Mouse (Mus musculus) midbrain, embryonic 13.5 days (tissue): ENCODE data around the gene Zic2. TPM values are rescaled to one million over a fixed set of nuclear protein-coding genes. Genes with fewer than 3 reads are reported as not detected.
A peak's percentile ranks its signal among the peaks of the same experiment; 100 is the strongest.
"Not testable (repeated sequence)": the region's sequence is repeated elsewhere in the genome, so short reads cannot be mapped to it uniquely, and the experiment has no call there.

Experiments
- ATAC-seq: fragments of 200-750 bp; cut with Nextera tagmentation; 2 replicates; pipeline ENCODE4 v1.8.0; 2017; ENCODE audit warnings: mild to moderate bottlenecking, moderate TSS enrichment, moderate library complexity
- H3K27ac ChIP-seq: fragments of 300-500 bp; sonication (generic); 2 replicates; pipeline ENCODE4 v1.5.1; 2015; ENCODE audit warnings: inconsistent platforms, mild to moderate bottlenecking, moderate library complexity
- H3K27me3 ChIP-seq: fragments of 300-500 bp; sonication (generic); 2 replicates; pipeline ENCODE4 v1.6.1; 2015; ENCODE audit warnings: mild to moderate bottlenecking, inconsistent platforms
- H3K36me3 ChIP-seq: fragments of 300-500 bp; sonication (generic); 2 replicates; pipeline ENCODE4 v1.6.1; 2015; ENCODE audit warnings: mild to moderate bottlenecking, inconsistent platforms
- H3K4me1 ChIP-seq: fragments of 300-500 bp; sonication (generic); replicated peaks from 2 replicates; pipeline ENCODE4 v1.6.1; 2015; ENCODE audit warnings: inconsistent platforms
- H3K4me2 ChIP-seq: fragments of 300-500 bp; sonication (generic); replicated peaks from 2 replicates; pipeline ENCODE4 v1.6.1; 2015; ENCODE audit warnings: moderate library complexity, mild to moderate bottlenecking, inconsistent platforms
- H3K4me3 ChIP-seq: fragments of 300-500 bp; sonication (generic); replicated peaks from 2 replicates; pipeline ENCODE4 v1.5.1; 2015; ENCODE audit warnings: mild to moderate bottlenecking, inconsistent platforms
- H3K9ac ChIP-seq: fragments of 300-500 bp; sonication (generic); replicated peaks from 2 replicates; pipeline ENCODE4 v1.6.1; 2015; ENCODE audit warnings: mild to moderate bottlenecking, inconsistent platforms
- H3K9me3 ChIP-seq: fragments of 300-500 bp; sonication (generic); 2 replicates; pipeline ENCODE4 v1.6.1; 2016; ENCODE audit warnings: mild to moderate bottlenecking, inconsistent platforms
- WGBS: fragments of 180-500 bp; shearing (Covaris S2); methylation state at CpG from one replicate; pipeline ENCODE4 v1.1.7; 2015; 5-methylcytosine and 5-hydroxymethylcytosine counted together
- polyA plus RNA-seq: library from polyadenylated mRNA; unstranded; fragments of >200 nt; fragmentation: Nextera tagmentation; extraction: Ambion mirVana; gene quantifications from 2 replicates; pipeline ENCODE4 v1.2.1, GENCODE M21; 2015

Gene Zic2
- polyA plus RNA-seq, 1 experiment from 2014 or later: 10.3 TPM

- no peaks in the 10 kb centered on the region for H3K36me3 ChIP-seq
- no peak overlapping the region for H3K4me3 ChIP-seq
- no peaks in the 10 kb centered on the region for H3K9me3 ChIP-seq
- peaks cover 57% of the 10 kb centered on the region for H3K4me1 ChIP-seq
- peak; percentile 53 for ATAC-seq
- peaks cover 82% of the 10 kb centered on the region for H3K27me3 ChIP-seq
- WGBS: 4% methylated on average over 13 of the region's 13 CpGs
- H3K9ac ChIP-seq: 0 out of 2 replicates have a peak overlapping the region, but pooled peaks have one; percentile 3
- H3K4me2 ChIP-seq: peak overlapping the region; percentile 44
- H3K27ac ChIP-seq: peak overlapping the region; percentile 80
These were observed 22.4 kb upstream of the Zic2 start for GRCm38 (mm10) chr14:122452701-122453387.

DNA sequence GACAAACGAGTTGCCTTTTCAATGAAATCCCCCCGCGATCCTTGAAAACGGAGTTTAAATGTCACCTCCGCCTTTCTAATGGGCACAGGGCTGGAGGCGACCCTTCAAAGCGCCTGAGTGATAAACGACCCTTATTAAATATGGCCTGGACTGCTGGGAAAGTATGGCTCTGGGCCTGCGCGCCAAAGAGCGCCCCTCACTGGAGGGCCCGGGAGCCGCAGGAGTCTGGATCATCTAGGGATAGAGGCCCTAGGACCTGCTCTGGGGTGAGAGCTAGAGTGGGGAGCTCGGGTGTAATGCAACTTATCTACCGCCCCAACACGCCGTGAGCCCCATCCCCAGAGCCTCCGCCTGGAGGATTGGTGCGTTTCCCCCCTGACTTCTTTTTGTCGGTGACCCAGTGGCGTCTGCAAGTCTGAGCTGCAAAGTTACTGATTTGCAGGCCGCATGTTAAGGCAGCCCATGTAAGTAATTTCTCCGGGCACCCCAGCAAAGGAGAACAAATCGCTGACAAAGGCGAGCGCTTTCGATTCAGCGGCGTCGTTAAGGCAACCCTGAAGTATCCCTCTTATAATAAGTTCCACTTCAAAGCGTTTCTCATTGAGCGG is 21.7 kb upstream of the Zic2 start:
- Histone ChIP-seq H3K4me1 (peaks cover 57% of the 10 kb centered on the region), H3K9ac (0 out of 2 replicates have a peak overlapping the region, but pooled peaks have one; percentile 3), H3K4me3 (peak overlapping the region; percentile 21), H3K9me3 (no peaks in the 10 kb centered on the region), H3K27ac (peak overlapping the region; percentile 80), H3K36me3 (no peaks in the 10 kb centered on the region), H3K27me3 (peaks cover 79% of the 10 kb centered on the region), H3K4me2 (peak overlapping the region; percentile 44)
- under 1% methylated on average over 32 of the region's 32 CpGs for WGBS
- peak; percentile 73 for ATAC-seq

DNA sequence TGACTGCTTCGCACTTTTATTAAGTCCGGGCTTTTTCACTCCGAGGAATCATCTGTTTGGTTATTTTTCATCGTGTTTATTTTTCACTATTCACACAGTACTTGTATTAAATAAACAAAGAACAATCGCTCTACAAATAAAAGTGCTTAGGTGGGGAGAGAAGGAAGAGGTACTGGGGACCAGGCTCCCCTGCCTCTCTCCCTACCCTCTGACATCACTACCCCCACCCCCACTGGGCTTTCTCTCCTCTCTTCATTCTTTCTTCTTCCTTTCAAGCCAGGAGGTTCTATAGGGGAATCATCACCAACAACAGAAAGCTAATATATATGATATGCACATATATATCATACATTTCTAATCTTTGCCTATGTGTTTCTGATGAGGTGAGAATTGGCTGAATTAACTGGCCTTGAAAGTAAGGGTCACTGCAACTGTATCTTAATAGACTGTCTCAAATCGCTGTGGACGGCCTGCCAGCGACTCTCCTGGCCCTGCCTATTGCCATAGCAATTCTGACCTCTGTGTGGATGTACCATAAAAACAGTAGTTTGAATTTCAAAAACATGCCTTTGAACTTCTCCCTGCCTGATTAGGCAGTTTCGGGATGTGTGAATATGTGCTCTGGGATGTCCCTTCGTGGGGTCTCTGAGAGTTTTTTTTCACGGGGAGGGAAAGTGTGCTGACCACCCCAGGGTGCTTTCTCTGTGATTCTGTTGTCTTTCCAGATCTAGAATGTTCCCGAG is 21.1 kb upstream of the Zic2 start:
- H3K9me3 ChIP-seq: no peaks in the 10 kb centered on the region
- no peak overlapping the region for H3K4me3 ChIP-seq
- no peaks in the 10 kb centered on the region for H3K36me3 ChIP-seq
- peaks cover 77% of the 10 kb centered on the region for H3K27me3 ChIP-seq
- WGBS: 2% methylated on average over 12 of the region's 12 CpGs
- H3K4me1 ChIP-seq: peaks cover 57% of the 10 kb centered on the region
- H3K4me2 ChIP-seq: peak overlapping the region; percentile 44
- ATAC-seq: peak; percentile 38; the same call in 1 of the 2 replicates
- H3K27ac ChIP-seq: peak overlapping the region; percentile 80
- H3K9ac ChIP-seq: no peak overlapping the region

- no peak for ATAC-seq
- 12% methylated on average over 10 of the region's 10 CpGs for WGBS
- H3K9me3 ChIP-seq: no peaks in the 10 kb centered on the region
- H3K4me3 ChIP-seq: no peak overlapping the region
- H3K4me1 ChIP-seq: peaks cover 49% of the 10 kb centered on the region
- no peak overlapping the region for H3K4me2 ChIP-seq
- peak overlapping the region; percentile 76 for H3K27ac ChIP-seq
- peaks cover 74% of the 10 kb centered on the region for H3K27me3 ChIP-seq
- no peak overlapping the region for H3K9ac ChIP-seq
- no peaks in the 10 kb centered on the region for H3K36me3 ChIP-seq
These were observed 20.2 kb upstream of the Zic2 start for GRCm38 (mm10) chr14:122454901-122455561.

DNA sequence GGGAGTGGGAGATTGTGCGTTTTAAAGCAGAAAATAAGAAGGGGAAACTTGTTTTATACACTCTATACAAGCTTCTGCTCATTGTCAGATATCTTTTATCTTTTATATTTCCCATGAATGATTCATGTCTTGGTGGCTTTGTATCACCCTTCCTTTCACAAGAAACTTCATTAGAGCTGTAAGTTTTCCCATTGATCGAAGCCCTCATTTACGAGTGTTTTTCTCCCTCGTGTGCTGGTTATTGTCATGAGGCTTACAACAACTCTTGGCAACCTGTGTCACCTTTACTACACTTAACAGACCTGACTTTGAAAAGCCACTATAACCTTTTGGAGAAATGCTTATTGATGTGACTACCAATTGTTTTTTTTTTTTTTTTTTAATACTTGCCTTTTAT is 19.7 kb upstream of the Zic2 start:
- Histone ChIP-seq H3K27me3 (peaks cover 74% of the 10 kb centered on the region), H3K9me3 (no peaks in the 10 kb centered on the region), H3K4me3 (no peak overlapping the region), H3K4me1 (peaks cover 44% of the 10 kb centered on the region), H3K4me2 (no peak overlapping the region), H3K27ac (peak overlapping the region; percentile 76), H3K36me3 (no peaks in the 10 kb centered on the region), H3K9ac (no peak overlapping the region)
- 15% methylated on average over 4 of the region's 4 CpGs for WGBS
- ATAC-seq: no peak

DNA sequence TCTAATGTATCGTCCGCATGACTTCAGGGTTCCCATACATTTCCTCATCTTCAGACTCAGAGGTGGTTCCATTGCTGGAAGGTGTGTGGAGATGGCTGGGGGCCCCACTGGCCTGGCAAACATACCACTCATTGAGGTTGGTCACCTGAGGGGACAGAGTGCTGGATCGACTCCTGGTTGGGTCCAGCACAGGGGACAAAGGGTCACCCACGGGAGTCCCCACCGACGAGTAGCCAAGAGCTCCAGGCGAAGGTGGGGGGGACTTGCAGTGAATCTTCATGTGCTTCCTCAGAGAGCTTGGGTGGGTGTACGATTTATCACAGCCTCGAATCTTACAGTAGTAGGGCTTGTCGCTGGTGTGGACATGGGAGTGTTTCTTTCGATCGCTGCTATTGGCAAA is 15.9 kb upstream of the Zic2 start:
- peaks cover 27% of the 10 kb centered on the region for H3K4me1 ChIP-seq
- H3K9ac ChIP-seq: peak overlapping the region; percentile 64; the same call in 1 of the 2 replicates
- not testable (repeated sequence) for H3K27ac ChIP-seq, ATAC-seq, H3K9me3 ChIP-seq, H3K36me3 ChIP-seq
- H3K4me3 ChIP-seq: peak overlapping the region; percentile 30
- H3K4me2 ChIP-seq: peak overlapping the region; percentile 47
- peaks cover 73% of the 10 kb centered on the region for H3K27me3 ChIP-seq
- WGBS: 67% methylated on average over 12 of the region's 12 CpGs

DNA sequence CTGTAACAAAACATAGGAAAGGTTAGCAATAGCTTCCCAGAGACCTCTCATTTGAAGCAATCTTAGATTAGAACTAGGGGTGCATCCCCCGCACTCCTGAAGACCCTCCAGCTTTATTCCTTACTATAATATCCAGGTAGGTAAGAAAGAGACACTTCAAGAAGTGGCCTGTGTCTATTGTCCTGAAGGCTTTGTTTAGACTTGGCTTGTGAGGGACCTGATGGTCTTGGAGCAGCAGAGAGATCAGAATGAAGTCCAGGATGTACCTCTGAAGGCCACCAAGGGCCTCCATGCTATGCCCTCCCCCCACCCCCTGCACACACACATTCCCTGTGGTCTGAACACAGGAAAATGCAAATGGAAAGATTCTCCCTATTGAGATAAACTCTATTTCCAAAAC is 15.5 kb upstream of the Zic2 start:
- H3K4me3 ChIP-seq: peak overlapping the region; percentile 30
- H3K27ac ChIP-seq: peak overlapping the region; percentile 35; the same call in 1 of the 2 replicates
- H3K4me2 ChIP-seq: peak overlapping the region; percentile 47
- WGBS: 78% methylated on average over 1 of the region's 1 CpGs
- no peaks in the 10 kb centered on the region for H3K9me3 ChIP-seq
- H3K36me3 ChIP-seq: no peaks in the 10 kb centered on the region
- H3K9ac ChIP-seq: peak overlapping the region; percentile 64
- H3K4me1 ChIP-seq: peaks cover 29% of the 10 kb centered on the region
- H3K27me3 ChIP-seq: peaks cover 70% of the 10 kb centered on the region
- ATAC-seq: no peak

DNA sequence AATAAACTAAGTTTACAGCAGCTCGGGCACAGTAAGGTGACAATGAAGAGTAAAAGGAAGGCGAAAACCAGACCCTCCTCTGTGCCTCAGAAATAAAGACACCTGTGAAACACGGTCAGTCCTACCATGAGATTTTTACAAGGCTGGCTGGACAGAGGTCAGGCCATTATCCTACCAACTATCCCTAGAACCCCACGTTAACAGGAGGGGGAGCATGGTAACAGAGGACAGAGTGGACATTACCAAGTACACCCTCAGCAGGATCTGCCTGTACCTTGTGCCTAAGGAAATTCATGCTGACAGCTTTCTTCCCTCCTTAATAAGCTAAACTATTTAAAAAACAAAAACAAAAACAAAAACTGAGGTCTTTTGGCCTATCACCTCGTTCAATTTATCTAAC is 15.0 kb upstream of the Zic2 start:
- peak overlapping the region; percentile 35 for H3K27ac ChIP-seq
- H3K36me3 ChIP-seq: no peaks in the 10 kb centered on the region
- H3K4me1 ChIP-seq: peaks cover 33% of the 10 kb centered on the region
- peak overlapping the region; percentile 64 for H3K9ac ChIP-seq
- peak overlapping the region; percentile 30 for H3K4me3 ChIP-seq
- ATAC-seq: no peak
- no peaks in the 10 kb centered on the region for H3K9me3 ChIP-seq
- WGBS: 48% methylated on average over 5 of the region's 5 CpGs
- peaks cover 70% of the 10 kb centered on the region for H3K27me3 ChIP-seq
- peak overlapping the region; percentile 47 for H3K4me2 ChIP-seq

- ATAC-seq: no peak
- Histone ChIP-seq H3K9me3 (no peaks in the 10 kb centered on the region), H3K27ac (peak overlapping the region; percentile 95), H3K4me3 (peak overlapping the region; percentile 65), H3K27me3 (peaks cover 70% of the 10 kb centered on the region), H3K4me1 (peaks cover 32% of the 10 kb centered on the region), H3K4me2 (peak overlapping the region; percentile 70), H3K36me3 (no peaks in the 10 kb centered on the region), H3K9ac (peak overlapping the region; percentile 80)
- 22% methylated on average over 3 of the region's 3 CpGs for WGBS
These were observed 13.7 kb upstream of the Zic2 start for GRCm38 (mm10) chr14:122461500-122461899.

- 10% methylated on average over 9 of the region's 9 CpGs for WGBS
- no peaks in the 10 kb centered on the region for H3K9me3 ChIP-seq
- H3K27me3 ChIP-seq: peaks cover 74% of the 10 kb centered on the region
- peak overlapping the region; percentile 95 for H3K27ac ChIP-seq
- no peaks in the 10 kb centered on the region for H3K36me3 ChIP-seq
- peak overlapping the region; percentile 80 for H3K9ac ChIP-seq
- peak overlapping the region; percentile 70 for H3K4me2 ChIP-seq
- no peak for ATAC-seq
- peaks cover 32% of the 10 kb centered on the region for H3K4me1 ChIP-seq
- H3K4me3 ChIP-seq: peak overlapping the region; percentile 65
These were observed 13.3 kb upstream of the Zic2 start for GRCm38 (mm10) chr14:122461966-122462365.

DNA sequence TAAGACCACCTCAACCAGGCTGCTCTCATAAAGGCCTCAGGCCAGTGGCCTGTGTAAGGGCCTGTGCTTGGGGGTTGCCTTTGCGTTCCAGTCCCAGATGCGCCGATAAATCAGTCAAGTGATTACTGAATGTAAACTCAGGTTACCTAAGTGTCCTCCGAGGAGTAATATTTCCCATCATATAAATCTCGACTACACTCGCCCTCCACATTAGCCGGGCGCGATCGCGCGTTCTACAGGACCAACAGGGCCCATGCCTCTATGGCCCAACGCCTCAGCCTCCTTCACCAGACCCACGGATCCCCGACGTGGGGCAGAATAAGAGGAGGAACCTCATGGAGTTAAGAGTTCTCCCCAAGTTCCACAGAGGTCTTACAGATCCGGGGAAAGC is 12.6 kb upstream of the Zic2 start:
- H3K4me3 ChIP-seq: peak overlapping the region; percentile 65
- peaks cover 32% of the 10 kb centered on the region for H3K4me1 ChIP-seq
- H3K27ac ChIP-seq: peak overlapping the region; percentile 95
- H3K9ac ChIP-seq: peak overlapping the region; percentile 80
- H3K4me2 ChIP-seq: peak overlapping the region; percentile 70
- no peaks in the 10 kb centered on the region for H3K9me3 ChIP-seq
- H3K36me3 ChIP-seq: no peaks in the 10 kb centered on the region
- no peak for ATAC-seq
- WGBS: 5% methylated on average over 17 of the region's 17 CpGs
- peaks cover 80% of the 10 kb centered on the region for H3K27me3 ChIP-seq
